Mouse (Mus musculus) heart, adult 8-10 months (tissue): Measurements from ENCODE around the gene Mn1. TPM values are rescaled to one million over a fixed set of nuclear protein-coding genes. Genes with fewer than 3 reads are reported as not detected.

Experiments used
- DNase-seq: peaks from one replicate; pipeline ENCODE4 v3.0.0; 2022; ENCODE audit warnings: low spot score
- total RNA-seq, 4 experiments: library from RNA; stranded (reverse); gene quantifications; 2 replicates each; pipeline ENCODE4 v1.2.4; 2022

Gene Mn1
- total RNA-seq, 4 experiments from 2014 or later: 13.9 to 21.6 (median 19.8) TPM

DNA sequence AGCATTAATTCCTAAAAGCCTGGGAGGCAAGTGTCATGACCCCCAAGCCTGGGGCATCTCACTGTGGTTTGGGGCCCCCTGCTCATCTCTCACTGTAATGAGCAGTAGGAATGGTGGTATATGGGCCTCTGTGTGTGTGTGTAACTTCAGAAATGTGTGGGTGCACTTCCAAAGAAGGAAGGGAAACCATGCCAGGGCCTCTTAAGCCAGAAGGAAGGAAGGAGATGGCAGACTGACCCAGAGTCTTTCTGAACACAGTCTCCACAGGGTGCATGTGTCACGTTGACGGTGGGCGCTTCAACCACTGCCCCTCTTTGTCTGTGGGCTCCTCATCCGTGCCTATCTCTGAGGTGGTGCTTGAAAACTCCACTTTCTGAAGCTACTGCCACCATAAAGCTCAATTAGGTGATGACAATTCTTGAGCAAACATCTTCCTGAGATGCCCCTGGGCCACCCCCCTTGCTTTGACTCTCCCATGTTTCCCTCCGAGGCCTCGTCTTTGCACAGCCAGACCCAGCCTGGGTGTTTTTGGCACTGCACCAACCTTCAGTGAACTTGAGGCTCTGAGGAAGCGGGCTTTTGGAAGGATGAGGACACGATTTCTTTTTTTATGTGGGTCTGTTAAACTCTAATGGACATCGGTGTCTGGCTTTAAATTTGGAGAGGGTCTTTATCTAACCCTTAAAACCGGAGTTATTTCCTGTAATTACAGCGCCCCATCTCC, 14.0 kb downstream of the Mn1 start:
- DNase-seq: no peak

DNA sequence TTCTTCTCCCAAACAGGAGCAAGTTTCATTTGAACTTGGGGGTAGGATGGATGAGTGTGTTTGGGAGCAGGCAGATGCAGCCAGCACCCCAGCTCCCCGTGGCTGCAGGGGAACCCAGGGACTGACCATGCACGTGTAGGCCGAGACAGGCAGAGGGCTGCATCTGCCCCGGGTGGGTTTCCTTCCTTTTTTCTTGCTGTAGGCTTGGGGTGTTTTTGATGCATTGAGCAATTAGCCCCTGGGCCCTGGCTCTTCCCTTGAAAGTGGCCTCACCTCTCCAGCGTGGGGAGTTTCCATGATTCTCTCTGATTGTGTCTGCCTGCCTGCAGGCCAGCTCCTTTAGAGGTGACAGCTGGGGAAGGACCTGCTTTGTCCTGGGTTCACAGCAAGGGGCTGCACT, 15.7 kb downstream of the Mn1 start:
- DNase-seq: no peak

DNA sequence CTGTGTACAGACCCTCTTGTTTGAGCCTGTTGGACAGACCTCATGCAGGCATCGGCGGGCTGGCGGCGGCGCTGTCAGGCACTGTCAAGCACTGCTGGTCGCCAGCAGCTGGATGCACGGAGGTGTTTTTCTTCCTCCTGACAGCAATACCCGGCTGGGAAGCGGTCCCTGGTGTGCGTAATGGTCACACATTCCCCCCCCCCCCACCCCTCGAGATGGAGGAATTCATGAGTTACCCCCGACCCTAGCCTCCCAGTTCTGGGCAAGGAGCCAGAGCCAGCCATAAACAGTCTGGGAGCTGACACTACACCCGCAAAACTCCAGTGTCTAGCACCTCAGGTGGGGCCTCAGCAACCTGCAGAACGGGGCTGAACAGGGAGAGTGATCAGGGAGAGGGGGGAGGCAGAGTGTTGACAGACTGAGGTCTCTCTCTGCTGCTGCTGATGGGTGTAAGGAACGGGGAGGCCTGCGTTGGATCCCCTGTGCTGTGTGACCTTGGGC, 17.2 kb downstream of the Mn1 start:
- no peak for DNase-seq

DNA sequence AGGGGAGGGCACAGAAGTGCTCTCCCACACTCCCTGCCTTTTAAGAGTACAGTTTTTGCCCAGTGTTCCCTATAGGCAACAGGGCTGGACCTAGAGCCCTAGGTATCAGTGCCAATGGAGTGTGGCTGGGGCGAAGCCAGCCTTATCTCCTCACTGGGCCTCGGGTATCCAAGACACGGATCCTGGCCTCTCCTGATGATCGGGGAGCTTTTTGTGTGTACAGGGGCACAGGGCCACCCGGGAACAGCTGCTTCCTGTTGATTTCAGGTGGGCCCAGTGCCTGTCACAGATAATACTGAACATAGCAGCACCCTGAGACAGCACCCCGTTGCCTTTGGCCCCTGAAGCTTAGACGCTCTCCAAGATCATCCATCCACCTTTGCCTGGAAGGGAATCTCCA, 19.1 kb downstream of the Mn1 start:
- DNase-seq: no peak

DNA sequence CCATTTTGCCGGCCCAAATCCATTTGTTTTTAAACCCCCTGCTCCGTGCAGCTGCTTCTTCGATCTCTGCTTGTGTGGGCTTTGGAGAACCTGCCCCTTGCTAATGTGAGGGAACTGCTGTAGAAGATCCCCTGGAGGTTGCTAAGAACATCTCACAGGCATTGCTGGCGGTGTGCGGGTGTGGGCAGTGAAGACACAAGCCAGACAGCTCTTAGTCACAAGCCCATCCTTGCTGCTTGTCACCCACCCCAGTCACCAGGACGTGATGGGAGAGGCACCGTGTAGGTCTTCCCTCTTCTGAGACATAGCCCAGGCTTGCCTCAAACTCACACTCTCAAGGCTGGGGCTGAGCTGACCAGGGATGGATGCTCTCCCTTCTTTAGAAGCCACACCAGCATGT, 20.0 kb downstream of the Mn1 start:
- DNase-seq: no peak

DNA sequence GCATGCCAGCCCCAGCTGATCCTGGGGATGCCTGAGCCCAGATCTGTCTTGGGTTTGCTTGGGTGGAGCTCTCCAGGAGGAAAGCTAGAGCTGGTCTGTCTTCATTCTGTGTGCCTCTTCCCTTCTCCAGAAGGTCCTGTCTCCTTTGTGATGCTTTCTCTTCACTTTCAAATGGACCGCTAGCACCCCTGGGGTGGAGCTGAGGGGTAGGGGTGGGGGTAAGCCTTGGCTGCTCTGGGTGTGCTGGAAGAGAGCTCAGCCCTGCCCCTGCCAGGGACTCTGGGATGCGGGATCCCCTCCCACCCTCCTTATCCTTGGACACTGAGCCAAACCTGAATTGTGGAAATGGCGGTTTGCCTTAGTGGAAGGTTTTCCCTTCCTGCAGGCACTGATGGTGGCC, 21.2 kb downstream of the Mn1 start:
- DNase-seq: no peak

DNA sequence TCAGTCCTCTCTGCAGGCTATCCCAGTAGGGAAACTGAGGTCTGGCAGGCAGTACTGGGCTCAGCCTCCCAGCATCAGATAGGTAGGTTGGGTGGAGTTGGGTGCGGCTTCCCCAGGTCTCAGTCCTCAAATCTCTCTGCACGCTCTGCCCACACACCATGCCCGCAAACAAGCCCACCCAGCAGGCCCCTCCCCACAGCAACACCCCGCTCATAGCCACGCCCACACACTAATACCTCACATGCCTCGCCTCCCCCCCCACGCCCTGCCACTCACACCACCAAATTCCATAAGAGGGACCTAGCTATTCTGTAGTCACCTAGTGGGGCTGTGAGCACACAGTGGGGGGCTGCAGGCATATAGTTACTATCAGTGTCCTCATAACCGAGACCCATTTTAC, 21.7 kb downstream of the Mn1 start:
- no peak for DNase-seq

DNA sequence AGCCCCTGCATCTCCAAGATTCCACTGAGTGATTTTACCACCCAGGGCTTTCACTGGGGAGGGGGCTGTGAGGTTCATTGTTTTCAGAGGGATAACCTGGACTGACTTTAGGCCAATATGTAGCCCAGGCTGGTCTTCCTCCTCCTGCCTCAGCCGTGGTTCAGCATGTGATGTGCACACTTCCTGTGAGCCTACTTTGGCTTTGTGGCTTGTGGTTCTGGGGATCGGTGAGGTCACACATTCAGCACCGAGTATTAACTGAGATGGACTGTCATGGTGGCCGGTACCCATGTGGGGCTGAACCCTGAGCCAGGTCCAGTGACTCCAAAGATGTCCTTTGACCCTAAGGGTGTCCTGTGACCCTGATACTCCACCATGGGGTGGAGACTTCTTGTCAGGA, 23.1 kb downstream of the Mn1 start:
- DNase-seq: no peak

DNA sequence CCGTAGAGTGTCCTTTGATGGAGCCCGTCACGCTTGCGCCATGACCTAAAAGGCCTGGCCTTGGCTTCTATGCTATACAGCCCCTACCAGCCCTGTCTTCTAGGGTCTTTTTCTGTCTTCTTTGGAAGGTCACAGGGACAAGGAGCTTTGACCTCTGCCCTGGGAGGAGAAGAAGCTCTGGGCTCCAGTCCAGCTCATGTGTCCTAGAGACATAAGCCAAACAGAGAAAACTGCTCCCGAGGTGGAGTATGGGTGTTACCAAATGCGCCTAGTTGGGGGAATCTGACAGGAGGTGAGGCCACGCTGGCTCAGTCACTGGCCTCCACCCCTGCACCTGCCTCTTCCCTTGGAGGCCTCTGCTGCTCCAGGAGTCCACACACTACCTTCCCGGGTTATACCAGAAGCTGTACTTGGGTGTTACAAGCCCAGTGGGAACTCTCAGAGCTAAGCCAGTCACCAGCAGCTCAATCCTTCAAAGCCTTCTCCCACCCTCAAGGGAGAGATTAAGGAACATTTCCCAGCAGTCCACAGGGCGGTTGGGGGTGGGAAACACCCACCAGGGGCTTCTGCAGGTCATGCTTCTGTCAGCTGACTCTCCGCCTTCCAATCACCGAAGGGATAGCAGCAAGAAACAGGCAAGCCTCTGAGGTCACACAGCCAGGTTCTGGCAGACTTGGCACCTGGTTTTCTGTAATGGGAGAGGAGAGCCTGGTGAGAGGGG, 25.1 kb downstream of the Mn1 start:
- no peak for DNase-seq

DNA sequence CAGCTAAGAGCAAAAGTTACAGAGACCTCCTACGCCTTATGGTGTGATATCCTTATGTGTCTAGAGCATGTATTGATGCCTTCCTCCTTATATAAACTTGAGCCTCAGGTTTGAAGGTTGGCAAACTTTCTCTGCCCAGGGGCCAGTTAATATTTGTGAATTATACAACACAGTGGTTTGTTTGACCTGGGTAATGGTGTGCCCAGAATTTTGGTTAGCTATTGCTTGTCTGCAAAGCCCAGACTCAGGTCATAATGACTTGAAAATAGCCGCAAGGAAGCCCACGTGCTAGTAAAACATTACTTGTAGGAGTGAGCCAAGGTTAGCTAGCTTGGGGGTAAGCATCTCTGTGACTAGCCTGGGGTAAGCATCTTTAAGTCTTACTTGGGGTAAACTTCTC, 26.5 kb downstream of the Mn1 start:
- no peak for DNase-seq

DNA sequence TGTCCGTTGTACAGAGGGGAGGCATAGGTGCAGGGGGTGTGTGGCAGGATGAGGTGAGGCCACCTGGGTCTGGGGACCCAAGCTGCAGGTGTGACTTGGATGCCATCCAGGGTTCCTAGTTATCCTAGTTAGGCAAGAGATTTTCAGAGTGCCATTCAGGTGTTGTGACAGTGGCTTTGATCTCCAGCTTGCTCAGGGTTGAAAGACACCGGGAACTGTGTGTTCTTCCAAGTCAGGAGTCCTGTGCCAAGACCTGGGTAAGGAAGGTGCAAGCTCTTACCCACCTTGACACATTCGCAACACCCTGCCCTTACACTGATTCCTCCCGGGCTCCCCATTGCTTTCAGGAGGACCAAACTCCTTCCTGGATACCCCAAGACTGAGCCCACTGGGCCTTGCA, 27.2 kb downstream of the Mn1 start:
- no peak for DNase-seq

DNA sequence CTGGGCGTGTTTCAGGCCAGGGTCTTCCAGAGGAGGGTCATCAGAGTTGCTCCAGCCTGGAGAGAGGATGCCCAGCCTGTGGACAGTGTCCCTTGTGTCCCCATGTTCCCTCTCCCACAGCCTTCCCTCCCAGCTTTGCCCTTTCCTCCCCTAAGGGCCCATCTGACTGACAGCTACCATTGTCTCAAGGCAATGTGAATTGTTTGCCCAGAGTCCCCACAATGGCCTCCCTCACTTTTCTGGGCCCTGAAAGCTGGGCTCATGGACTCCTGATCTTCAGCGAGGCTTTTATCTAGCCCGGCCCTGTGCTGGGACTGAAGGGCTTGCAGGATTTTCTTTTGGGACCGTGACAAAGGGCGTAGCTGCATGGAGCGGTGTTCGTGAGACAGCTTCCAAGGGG, 29.5 kb downstream of the Mn1 start:
- no peak for DNase-seq

DNA sequence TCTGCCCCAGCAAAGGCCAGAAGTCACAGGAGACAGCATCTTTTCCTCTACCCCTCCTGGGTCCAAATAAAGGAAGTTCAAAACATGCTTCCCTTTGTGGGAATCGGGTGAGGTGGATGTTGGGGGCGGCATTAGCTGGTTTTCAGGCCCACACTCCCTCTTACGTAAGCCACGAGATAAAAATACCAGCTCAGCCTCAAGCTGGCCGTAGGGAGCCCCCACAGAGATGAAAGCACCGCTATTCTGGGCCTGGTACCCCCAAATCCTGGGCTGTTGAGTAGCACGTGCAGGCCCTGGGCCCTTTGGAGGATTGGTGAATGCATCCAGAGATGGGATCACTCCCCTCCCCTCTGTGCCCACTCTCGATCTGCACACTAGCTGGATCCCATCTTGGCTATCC, 32.5 kb downstream of the Mn1 start:
- no peak for DNase-seq

DNA sequence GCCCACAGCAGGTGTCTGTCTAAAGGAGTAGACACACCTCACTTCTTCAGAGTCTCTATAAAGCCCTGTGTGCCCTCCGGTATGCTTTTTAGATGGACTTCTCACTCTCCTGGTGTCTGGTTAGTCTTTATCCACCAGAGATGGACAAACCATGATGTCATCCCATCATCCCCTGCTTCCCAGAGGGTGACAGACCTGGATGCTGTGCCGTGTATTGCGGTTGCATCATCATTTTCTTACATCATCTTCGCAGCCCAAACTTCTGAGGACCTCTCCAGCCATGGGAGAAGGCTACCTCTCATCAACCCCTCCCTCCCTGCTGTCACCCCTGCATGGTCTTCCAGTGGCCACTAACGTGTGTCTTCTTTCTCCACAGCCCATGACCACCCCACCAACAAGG, 37.1 kb downstream of the Mn1 start:
- DNase-seq: no peak

DNA sequence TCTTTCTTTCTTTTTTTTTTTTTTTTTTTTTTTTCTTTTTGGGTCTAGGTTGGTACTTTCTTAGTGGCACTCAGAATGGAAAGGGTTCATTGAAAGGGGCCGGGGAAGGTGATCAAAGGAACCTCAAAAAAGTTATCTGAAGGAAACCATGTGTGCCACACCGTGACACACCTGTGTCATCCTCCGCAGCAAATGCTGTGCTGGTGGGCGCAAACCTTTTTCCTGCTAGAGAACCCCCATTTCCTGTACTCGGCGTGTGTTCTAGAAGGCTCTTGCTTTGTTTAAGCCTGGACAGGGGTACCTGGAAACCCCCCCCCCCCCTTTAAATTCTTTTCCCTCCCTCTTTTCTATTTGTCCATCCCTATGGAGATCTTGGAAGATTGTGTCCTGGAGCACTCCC, 37.7 kb downstream of the Mn1 start:
- no peak for DNase-seq

DNA sequence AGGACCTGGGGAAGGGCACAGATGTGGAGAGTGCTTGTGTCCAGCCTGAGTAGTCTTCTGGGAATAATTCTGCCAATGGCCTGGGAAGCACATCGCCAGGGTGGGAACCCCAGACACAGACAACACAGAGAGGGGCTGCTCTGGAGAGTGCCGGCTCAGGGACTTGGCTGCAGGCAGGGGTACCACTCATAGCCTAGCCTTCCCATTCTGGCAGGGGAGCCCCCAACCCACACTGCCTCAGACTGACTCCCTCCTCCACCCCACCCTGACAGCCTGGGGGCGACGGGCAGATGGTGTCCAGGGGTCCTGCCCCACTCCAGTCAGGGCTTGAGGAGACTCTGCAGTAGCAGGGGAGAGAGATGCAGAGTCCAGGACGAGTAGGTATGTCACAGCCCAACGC, 41.5 kb downstream of the Mn1 start:
- DNase-seq: no peak

DNA sequence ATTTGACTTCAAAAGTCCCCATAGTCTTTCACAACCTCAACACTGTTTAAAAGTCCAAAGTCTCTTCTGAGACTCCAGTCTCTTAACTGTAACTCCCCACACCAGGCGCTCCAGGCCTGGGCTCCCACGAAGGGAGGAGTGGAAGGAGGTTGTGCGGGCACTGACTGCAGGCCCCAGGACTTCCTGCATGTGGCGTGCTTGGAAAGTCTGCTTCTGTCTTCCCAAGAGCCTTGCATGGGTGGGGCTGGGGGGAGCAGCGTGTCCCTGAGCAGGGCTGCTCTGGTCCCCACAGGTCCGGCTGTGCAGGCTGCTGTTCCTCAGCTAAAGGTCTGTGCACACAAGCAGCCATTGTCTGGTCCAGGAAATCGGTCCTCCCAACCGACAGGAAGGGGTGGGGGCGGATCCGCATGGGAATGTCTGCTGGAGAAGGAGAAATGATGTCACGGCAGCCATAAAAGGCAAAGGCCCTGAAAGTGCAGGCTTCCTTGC, 48.7 kb downstream of the Mn1 start:
- peak; percentile 88 for DNase-seq

DNA sequence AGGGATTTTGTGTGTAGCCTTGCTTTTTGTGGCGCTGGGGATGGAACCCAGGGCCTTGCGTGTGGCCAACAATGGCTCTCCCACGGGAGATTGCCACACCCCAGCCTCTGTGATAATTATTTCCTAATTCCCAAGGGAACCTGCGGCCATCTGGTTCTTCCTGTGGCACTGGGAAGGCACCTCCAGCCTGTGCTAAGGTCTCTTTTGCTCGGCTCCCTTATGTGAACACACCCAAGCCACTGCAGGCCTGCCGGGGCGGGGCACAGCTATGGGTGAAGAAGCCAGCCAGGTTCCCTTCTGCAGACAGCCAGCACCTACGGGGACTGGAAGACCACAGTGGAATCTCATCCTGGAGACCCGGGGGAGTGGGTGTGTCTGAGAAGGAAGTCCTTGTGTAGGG, 49.3 kb downstream of the Mn1 start:
- DNase-seq: peak; percentile 52

DNA sequence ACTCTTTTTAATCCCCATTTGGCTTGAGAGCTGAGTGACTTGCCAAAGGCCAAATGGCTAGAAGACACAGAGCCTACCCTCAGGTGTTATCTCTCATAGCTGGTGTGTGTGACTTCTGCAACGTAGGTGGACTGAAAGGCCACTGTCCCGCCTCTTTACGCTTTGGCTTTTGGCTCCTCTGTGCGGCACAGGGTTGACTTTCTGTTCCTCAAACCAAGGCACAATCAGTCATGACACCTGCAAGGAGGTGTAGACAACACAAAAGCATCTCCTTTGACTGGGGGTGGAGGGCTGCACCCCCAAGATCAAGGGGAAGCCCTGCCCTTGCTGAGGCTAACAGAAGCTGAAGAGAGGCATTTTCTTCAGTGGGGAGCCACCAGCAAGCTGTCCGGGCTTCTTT, 50.5 kb downstream of the Mn1 start:
- no peak for DNase-seq

DNA sequence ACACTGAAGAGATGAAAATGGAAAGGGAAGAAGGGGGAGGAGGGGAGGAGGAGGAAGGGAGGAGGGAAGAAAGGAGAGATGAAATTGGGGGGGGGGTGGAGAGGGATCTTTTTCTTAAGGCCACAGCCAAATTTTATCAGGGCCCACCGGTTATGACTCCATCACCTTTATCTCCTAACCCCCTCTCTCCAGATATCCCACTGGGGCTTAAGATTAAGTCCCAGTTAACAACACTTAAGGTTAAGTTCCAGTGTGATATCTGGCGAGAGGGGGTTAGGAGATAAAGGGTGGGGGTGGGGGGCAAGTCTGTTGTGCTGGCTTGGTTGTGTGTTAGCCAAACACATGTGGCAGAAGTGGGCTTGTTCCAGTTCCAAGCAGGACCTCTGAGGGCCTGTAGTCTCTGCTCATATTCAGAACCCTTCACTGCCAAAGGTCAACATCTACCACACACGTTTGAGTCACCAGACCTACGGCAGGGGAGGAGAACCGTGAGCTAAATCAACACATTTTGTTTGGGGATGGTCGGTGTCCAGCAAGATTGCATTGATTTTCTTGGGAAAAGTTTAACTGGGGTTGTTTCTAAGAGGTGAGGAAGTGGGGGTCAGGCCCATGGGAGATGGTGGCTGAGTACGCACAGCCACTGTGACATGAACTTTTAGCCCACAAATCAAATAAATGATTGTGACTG, 52.2 kb downstream of the Mn1 start:
- DNase-seq: no peak

DNA sequence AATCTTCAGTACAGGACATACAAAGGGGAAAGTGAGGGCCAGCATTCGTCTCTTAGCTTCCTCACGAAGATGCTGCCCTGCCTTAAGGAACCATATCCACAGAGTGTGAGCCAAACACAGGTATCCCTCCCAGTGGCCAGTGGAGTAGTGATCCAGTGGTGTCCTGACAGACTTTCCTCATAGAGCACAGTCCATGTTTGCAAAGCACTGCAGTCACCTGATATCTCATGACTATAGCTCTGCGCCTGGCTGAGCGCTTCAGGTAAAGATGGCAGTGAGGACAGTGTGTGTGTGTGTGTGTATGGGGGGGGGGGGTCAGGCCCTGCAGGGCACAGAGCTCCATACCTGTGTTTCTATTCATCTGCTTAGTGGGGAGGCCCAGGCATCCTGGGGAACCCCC, 53.7 kb downstream of the Mn1 start:
- DNase-seq: no peak

DNA sequence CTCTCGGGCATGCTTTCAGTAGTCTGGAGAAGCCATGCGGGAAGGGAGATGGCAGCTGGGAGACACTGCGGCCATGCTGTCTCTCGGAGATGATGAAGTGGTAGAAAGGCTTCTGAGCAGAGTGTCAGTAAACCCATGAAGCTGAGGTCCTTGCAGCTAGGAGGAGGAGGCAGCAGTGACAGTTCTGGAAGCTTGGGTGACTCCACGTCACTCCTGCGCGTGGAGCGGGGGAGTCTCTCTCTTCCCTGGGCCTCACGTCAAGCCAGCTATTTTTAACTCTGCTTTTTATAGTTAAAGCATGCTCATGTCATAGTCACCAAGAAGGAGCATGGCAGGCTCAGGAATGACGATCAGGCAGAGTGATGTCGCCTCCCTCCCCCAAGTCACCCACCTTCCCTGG, 56.3 kb downstream of the Mn1 start:
- DNase-seq: peak; percentile 63

DNA sequence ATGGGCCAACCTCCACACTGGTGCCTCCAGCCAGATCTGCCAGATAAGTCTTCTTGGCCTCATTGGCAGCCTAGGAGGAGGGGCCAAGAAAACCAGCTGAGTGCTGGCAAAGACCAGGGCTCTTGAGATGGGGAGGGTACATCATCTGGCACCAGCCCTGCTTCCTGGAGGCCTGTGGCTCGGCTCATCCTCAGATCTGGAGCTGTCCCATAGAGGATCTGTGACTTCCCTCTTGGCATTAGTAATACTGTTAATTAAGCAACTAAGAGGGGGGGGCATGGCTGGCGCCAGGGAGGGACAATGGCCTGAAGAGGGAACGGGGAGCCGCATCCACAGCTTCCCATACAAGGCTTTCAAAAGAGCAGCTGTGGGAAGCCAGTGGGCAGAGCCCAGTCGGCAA, 58.6 kb downstream of the Mn1 start:
- no peak for DNase-seq
